Mouse (Mus musculus): ENCODE measurements around the gene Zfp418.
"Not testable (repeated sequence)": the region's sequence is repeated elsewhere in the genome, so short reads cannot be mapped to it uniquely, and the experiment has no call there.

The Zfp418 gene

GRCm38 (mm10) chr7:7171227-7172147 is at the start of gene Zfp418:
Zfp418 (plus strand) TSS chr7:7171330.
- DNase-seq (ENCODE audit: low read depth, low spot score): peak; percentile 81

- DNase-seq (ENCODE audit: low read depth, low spot score): no peak
Measured at GRCm38 (mm10) chr7:7121602-7121980, 49.5 kb upstream of the Zfp418 start.

- DNase-seq (ENCODE audit: low read depth, low spot score): not testable (repeated sequence)
Measured at GRCm38 (mm10) chr7:7130491-7131124, 40.5 kb upstream of the Zfp418 start.

GRCm38 (mm10) chr7:7132751-7133150 is 38.4 kb upstream of the Zfp418 start:
- peak; percentile 73 for DNase-seq (ENCODE audit: low read depth, low spot score)

- peak; percentile 63 for DNase-seq (ENCODE audit: low read depth, low spot score)
Measured at GRCm38 (mm10) chr7:7136379-7136866, 34.7 kb upstream of the Zfp418 start, which contains the start of gene Zfp773. Zfp773 (minus strand) TSS chr7:7136755.

GRCm38 (mm10) chr7:7144215-7144614 is 26.9 kb upstream of the Zfp418 start:
- DNase-seq (ENCODE audit: low read depth, low spot score): peak; percentile 1

GRCm38 (mm10) chr7:7145991-7146608 is 25.0 kb upstream of the Zfp418 start:
- DNase-seq (ENCODE audit: low read depth, low spot score): peak; percentile 1

GRCm38 (mm10) chr7:7185897-7186296 is 14.8 kb downstream of the Zfp418 start:
- DNase-seq (ENCODE audit: low read depth, low spot score): no peak

GRCm38 (mm10) chr7:7187417-7188190 is 16.5 kb downstream of the Zfp418 start:
- no peak for DNase-seq (ENCODE audit: low read depth, low spot score)

- peak; percentile 80 for DNase-seq (ENCODE audit: low read depth, low spot score)
Measured at GRCm38 (mm10) chr7:7188191-7188942, 17.2 kb downstream of the Zfp418 start.

- DNase-seq (ENCODE audit: low read depth, low spot score): peak; percentile 21
Measured at GRCm38 (mm10) chr7:7209313-7210151, 38.4 kb downstream of the Zfp418 start, which contains the start of gene Zfp772. Zfp772 (minus strand) TSS chr7:7209998.
